Mouse (Mus musculus): ENCODE results near the gene Gmnn.

The Gmnn gene

DNA sequence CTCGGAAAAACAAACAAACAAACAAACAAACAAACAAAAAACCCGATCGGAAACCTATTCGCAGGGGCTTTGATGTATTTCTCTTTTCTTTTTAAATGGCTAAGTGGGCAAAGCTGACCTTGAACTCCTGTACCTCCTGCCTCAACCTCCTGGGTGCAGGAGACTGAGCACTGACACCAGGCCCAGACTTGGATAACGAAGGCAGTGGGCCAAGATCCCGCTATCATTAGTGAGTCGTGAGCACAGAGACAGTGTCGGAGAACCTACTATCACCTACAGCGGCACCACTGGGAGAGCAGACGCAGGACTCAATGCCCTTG is 680 bp downstream of the Gmnn start:
- DNase-seq (ENCODE audit: low spot score in 2 of 2) = no peak

DNA sequence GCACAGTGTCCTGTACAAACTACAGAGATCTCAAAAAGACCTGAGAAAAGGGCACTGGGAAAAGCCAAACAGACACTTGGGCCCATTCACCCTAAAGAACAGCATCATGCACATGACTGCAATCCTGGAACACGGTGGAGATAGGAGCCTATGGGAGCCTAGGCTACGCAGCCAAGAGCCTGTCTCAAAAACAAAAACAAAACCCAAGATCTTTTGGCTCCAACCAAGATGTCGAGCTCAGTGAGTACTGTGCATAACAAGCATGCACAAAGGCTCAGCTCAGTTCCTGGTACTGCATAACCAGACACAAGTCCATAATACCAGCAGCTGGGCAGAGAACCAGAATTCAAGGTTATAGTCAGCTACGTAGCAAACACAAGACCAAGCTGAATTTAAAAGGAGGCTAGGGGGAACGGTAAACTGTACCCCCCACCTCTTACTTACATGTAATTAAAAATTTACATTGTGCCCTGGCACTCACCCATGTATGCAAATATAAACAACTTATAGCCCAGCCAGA is 1.3 kb downstream of the Gmnn start:
- DNase-seq (ENCODE audit: low spot score in 2 of 2) = no peak

DNA sequence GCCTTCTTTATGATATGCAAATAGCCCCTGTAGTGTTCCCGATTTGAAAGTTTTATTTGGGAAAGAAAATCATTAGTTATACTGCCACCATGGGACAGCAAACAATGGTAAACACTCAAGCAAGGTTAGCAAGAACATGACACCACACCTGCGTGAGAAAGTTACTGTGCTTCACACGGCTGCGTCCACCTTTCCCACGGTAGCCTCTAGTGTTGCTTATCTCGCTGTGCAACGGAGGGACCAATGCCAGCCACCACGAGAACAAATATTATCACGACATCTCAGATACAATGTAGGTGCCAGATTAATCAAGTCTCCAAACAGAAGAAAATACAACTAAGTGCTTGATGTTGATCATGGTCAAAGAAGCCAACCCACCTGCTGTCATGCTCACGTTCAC is 2.3 kb downstream of the Gmnn start:
- no peak for DNase-seq (ENCODE audit: low spot score in 2 of 2)

DNA sequence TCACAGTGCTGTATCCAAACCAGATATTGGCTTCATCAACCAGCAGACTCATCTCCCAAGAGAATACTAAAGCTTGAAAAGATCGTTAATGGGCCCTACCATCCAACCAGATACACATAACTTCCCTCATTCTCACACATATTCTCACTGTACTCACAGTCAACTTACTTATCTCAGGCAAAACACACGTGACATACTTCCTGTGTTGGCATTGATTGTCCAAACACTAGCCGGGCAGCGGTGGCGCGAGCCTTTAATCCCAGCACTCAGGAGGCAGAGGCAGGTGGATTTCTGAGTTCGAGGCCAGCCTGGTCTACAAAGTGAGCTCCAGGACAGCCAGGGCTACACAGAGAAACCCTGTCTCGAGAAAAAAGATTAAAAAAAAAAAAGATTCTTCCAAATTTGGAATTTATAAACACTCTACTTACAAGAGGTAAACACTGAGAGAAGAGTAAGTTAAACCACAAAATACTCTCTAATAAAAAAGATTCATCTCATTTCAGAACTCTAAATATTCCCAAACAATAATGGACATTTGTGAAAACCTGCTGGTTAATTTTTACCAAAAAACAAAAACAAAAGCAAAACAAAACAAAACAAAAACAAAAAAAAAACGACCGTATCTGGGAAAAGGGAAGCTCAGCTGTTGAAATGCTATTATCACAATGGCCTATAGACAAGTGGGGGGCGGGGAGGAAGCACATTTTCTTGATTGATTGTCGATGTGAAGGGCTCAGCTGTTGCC is 3.7 kb downstream of the Gmnn start:
- no peak for DNase-seq (ENCODE audit: low spot score in 2 of 2)

DNA sequence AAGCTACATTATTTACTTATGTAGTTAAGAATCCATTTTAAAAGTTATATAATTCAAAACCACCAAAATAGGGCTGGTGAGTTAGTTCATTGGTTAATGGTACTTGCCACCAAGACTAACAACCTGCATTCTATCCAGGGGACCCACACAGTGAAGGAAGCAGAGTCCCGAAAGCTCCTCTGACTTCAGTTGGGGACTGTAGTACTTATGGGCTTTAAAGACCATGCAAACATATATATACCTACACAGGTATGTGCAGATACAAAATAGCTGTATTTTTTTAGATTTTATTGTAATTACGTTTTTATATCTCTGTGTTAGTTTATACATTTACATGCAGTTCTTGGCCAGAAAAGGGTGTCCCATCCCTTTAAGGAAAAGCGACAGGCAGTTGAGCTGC is 5.0 kb downstream of the Gmnn start:
- DNase-seq (ENCODE audit: low spot score in 2 of 2) = no peak

DNA sequence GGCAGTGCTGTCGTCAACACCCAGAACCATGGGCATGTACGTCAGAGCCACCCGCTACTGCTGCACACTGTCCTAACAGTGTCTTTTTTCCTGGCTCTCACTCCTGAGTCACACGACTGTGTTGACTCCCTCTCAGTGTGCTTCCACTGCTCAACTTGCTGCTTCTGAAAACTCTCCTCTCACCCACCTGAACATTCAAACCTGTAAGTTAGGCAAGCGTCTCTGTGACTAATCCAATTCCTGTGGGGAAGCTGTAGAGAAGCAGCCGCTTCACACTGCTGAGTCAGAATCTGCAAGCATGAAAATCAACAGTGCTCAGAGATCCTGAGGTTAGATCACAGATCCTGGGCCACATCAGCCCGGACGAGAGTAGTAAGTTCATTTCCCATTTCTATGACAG is 10.3 kb downstream of the Gmnn start:
- DNase-seq (ENCODE audit: low spot score in 2 of 2) = peak; percentile 9 to 11

DNA sequence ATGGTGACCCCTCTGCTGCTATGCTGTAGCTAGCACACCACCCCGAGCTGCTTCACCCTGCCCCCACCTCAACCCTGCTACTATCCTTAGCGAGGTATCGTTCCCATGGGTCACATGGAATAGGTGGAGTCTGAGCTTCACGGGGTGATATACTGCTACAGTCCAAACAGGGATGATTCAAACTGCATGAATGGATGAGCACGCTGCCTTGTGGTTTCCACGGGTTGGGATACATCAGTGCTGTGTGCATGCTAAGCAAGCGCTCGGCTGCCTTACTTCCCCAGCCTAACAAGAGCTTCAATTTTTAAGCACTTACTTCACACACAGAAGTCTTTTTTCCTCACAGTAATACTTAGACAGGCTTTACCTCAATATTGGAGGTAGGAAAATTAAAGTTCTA is 10.9 kb downstream of the Gmnn start:
- DNase-seq (ENCODE audit: low spot score in 2 of 2) = no peak

DNA sequence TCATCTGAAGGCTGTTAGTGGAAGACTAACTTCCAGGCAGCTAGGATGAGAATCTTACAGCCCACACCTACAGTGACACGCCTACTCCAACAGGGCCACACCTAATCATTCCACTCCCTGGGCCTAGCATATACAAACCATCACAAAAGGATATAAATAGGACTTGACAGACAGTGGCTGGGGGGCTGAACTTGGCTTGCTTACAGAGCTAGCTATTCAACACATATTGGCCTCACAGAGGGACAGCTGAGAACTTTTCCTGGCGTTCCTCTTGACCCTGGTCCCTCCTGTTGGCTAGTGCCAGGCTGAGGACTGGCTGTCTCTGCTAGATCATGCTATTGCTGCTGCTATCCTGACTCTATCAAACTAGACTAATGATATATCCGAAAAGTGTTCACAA is 13.9 kb downstream of the Gmnn start:
- DNase-seq (ENCODE audit: low spot score in 2 of 2) = no peak

DNA sequence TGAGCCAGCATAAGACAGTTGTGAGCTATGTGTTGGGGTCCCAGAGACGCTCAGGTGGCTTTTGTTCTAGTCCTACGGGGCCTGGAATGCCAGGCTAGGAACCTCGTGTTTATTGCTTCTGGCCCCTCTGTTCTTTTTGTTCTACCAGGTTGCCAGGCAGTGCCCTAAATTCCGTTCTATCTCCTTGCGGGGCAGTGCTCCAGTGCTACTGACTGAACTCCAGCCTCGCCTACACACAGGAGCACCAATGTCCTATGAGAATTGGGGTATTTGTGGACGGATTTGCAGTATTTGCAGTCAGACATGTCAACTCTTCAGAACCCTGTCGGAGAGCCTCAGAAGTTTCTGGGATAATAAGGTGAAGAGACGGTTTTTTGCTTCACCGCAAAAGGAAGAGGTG is 20.7 kb downstream of the Gmnn start, which contains the start of gene Armh2:
TSS of gene Armh2 (plus strand) at position 205 of the 400 bp plus-strand sequence.
- no peak for DNase-seq (ENCODE audit: low spot score in 2 of 2)

DNA sequence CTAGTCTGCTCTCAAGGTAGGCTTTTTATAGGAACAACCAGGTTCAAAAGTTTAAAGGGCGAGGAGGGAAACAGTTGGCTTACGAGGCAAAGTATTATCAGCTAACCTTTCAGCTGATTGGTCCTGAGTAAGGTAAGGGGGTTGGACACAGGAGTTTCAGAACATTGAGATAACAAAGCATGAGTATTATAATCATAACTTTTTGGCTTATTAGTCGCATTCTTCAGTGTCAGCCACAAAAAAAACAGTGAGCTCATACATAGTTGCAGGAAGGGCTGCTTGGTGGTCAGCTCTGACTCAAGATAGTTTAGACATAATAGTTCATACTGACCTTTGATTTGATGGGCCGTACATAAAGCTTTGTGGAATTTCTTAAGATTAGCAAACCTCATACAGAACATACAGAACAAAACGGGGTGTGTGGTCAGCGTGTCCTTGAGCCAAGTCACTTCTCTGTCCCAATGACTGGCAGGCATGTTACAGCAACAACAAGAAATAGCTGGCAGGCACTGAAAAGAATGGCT is 26.1 kb downstream of the Gmnn start:
- DNase-seq (ENCODE audit: low spot score in 2 of 2) = no peak

DNA sequence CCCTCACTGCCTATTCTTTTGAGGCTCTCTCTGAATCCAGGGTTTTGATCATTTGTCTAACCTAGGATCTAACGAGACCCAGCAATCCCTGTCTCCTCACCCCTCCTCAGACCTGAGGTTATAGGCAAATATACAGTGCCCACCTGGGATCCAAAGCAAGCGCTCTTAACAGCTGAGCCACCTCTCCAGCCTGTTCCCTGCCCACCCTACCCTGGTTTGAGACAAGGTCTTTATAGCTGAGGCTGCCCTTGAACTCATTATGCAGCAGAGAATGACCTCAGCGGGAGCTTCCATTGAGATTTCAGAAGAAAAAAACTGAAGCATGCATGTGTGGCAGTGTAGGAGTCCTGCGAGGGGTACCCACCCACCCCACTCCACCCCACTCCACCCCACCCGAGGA is 27.2 kb downstream of the Gmnn start:
- no peak for DNase-seq (ENCODE audit: low spot score in 2 of 2)

DNA sequence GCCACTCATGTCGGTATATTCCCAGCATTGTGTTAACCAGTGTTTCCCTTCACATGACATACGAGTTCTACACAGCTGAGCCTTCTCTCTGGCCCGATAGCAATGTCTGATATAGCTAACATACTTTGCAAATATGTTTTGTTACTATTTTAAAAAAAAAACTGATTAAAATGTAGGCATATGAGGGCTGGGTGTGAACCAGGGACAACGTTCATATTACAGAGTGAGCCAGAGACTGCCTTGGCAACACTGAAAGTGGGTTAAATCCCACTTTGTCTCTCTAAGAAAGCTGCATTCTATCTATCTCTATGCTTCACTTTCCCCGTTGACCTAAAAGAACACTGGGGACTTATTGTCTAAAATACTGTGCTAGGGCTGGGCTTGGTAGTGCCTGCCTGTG is 32.6 kb downstream of the Gmnn start:
- no peak for DNase-seq (ENCODE audit: low spot score in 2 of 2)

DNA sequence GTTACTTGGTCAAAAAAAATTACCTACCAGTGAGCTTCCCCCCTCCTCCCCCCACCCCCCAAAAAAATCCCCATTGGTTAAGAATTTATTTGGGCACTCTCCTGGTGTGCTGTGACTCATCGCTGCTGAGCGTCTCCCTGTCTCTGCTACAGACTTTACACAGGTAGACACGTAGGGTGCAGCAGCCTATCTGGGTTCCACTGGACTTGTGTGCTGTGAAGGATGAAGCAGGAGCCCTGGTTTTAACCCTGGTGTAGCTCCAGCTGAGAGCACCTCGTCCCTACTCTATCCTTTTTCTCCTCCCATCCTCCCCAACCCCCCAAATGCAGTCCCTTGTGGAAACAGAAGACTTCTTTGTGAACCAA is 37.3 kb downstream of the Gmnn start:
- no peak for DNase-seq (ENCODE audit: low spot score in 2 of 2)

DNA sequence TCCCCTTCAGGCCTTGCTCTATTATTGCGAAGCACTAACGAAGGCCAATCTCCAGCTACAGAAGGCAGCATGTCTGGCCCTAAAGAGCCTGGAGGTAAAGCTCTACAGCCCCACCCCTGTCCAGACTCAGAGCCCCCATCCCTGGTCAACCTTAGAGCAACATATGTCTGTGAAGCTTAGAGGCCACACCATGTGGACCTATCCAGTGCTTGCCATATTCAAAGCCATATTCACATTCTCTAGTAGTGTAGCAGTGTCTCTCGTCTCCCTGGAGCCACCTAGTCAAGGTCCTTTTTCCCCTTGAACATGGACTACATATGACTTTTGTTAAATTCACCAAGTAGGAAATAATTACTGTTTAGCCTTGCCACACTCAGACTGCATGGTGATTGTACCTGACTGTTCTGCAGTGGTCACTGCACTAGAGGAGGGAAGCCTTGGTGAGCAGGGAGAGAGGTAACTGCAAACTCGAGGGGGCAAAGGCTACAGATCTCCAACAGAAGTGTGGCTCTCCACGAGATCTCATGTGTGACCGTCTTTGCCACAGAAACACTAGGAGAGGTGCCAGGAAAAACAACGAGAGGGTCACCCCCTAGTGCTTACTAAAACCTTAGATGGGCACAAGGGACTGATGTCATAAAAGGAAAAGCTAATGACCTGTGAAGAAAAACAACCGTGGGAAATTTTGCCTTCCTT is 37.9 kb downstream of the Gmnn start:
- no peak for DNase-seq (ENCODE audit: low spot score in 2 of 2)

DNA sequence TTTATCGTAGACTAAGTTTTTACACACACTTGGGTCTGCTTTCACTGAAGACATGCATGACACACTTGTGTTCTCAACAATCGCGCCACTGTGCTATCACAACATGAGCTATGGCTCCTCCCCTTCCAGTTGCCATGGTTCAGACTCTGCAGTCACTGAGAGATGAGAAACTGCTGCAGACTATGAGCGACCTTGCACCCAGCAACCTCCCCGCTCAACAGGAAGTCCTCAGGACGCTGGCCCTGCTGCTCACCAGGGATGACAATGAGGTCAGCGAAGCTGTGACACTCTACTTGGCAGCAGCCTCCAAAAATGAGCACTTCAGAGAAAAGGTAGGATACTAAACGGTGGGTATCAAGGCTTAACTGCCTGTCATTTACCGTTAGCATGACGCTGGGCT is 40.2 kb downstream of the Gmnn start:
- no peak for DNase-seq (ENCODE audit: low spot score in 2 of 2)

DNA sequence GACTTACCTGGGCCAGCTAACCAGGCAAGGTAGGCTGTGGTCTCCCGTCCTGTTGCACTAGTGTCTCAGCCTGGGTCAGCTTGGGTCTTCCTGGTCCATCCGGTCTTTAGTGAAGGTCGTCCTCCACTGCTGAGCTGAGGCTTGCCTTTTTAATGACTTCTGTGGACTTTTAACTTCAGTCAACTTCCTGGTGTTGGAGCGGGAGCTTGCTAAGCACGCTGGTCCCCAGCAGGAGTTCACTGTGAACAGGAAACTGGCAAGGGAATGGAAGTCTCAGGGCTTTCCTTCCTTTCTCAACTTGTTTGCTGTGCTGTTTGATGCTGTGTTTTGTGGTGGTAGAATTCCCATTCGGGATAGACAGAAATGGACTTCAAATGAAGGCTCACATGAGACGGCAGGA is 44.0 kb downstream of the Gmnn start:
- DNase-seq (ENCODE audit: low spot score in 2 of 2) = no peak

DNA sequence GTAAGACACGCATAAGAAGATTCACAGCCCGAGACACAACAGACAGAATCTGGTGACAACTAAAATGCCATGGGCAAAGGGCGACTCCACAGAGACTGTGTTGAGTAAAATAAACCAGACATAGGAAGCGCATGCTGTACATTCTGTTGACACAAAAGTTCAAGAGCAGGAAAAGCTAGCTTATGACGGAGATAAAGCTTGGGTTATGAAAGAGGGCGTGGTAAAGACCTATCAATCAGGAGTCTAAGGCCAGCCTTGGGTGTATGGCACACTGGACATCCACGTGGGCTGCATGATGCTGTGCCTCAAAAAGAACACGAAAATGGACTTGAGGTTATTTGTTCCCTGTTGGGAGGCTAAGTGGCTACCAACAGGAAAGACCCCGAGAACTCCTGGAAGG is 45.3 kb downstream of the Gmnn start:
- DNase-seq (ENCODE audit: low spot score in 2 of 2) = no peak

DNA sequence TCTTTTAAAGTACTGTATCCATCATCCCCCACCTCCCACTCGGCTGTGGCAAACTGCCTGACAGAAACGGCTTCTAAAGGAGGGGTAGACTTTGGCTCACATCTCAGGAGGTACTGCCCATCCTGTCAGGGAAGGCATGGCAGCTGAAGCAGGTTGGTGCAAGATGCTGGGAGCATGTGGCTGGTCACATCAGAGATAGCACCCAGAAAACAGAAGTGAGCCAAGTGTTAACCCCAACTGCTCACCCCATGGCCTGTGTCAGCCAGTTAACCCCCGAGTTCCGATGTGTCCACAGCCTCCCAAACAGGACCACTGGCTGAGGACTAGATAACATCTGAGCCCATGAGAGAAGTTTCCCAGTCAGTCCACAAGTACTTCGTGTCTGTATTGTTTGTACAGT is 46.1 kb downstream of the Gmnn start:
- no peak for DNase-seq (ENCODE audit: low spot score in 2 of 2)

DNA sequence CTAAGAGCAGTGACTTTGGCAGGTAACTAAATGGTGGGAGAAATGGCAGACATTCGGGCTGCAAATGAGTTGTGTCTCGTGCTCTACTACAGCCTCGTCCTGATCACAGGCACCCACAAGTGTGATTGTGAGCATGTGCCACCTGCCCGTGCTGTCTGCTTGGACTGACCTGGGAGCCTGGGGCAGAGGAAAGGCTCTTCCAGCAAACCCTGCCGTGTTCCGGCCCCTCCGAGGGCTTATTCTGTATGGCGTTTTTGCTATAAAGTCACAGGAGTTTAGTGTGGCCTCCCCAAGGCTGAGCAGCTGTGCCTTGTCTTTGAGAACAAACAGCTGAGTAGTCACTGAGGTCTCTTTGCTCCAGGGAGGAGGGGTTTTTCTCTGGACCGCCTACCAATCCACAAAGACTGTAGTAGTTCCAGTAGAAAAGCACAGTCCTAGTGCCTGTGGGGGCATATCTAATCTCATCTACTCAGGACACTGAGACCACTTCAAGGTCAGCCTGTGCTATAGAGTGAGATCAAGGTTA is 47.3 kb downstream of the Gmnn start:
- no peak for DNase-seq (ENCODE audit: low spot score in 2 of 2)

DNA sequence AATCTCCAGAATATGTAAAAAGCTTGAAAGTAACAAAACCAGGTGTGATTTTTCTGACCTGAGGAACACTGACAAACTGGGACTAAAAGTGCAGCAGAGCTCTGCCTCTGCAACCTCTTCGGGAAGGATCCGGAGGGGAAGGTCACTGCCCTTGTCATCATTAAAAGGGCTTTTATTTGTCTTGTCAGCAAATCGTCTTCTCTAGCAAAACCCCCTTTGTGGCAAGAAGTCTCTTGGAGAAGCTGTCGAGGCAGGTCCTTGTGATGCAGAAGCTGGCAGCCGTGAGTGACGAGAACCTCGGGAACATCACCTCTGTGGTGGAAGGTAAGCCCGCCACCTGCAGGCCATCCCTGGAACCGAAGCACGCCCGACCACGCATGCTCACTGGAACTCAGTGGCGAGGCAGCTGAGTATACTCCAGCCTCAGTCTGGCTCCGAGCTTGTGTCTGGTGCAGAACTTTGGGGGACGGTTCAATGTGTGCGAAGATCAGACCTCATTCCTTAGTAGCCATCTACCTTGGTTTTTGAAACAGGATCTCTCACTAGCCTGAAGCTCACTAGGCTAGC is 48.2 kb downstream of the Gmnn start:
- DNase-seq (ENCODE audit: low spot score in 2 of 2) = peak; percentile 91 to 96

DNA sequence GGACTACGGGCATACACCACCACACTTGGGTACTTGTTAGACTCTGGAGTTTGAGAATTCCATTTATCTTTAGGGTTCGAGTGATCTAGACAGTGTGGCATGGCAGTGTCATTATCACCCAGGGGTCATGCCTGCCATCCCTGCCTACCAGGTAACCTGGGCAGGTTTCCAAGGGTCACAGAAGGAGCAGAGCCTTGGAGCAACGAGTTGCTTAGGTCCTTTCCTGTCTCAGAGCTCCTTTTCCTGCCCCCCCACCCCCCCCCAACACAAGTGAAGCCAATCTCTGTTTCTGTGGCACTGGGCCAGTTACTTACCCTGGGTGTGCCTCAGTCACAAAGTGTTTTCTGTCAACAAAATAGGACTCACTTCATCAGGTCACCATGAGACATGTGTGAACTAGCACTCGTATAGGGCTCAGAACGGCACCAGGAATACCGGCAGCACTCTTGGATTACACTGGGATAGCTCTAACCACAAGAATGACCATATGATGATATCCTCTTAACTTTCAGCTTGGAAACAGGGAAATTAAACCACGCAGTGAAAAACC is 49.1 kb downstream of the Gmnn start:
- DNase-seq (ENCODE audit: low spot score in 2 of 2) = no peak

DNA sequence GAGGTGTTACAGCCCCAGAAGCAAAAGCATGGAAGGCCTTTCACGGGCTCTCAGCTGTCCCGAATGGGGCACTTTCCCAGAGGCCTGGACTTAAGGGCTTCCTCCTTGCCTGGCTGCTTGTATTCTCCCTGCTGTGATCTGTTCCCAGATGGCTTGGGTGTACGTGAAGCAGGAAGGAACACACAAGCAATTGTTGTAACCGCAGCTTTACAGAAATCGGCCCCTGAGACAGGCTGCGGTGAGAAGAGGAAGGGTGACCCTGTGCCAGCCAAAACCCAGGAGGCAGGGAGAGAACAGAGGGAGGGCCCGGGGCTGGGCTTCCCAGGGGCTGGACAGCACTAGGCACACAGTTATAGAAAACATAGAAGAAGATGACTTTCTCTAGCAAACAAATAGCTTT is 50.8 kb downstream of the Gmnn start:
- no peak for DNase-seq (ENCODE audit: low spot score in 2 of 2)

Measured in frontal cortex, postnatal 36 days (tissue).